Mouse (Mus musculus): ENCODE results near the gene Pigh. TPM values are rescaled to one million over a fixed set of nuclear protein-coding genes. Genes with fewer than 3 reads are reported as not detected.

Pigh gene
- polyA plus RNA-seq (2015; fragmentation: Nextera tagmentation; extraction: Ambion mirVana): 6.6 and 7.2 TPM in 2 replicates

- Histone ChIP-seq H3K27me3 (no peaks in the 10 kb centered on the region), H3K4me2 (peak within 1 kb of the TSS; percentile 79), H3K36me3 (peaks cover 9% of the 10 kb centered on the region; the same call in 1 of the 2 replicates), H3K4me3 (replicated peaks) (peak within 1 kb of the TSS; percentile 83), H3K27ac (peak within 1 kb of the TSS; percentile 44; the same call in 1 of the 2 replicates), H3K9me3 (replicated peaks) (no peaks in the 10 kb centered on the region), H3K4me1 (replicated peaks) (peaks cover 7% of the 10 kb centered on the region), H3K9ac (peak within 1 kb of the TSS; percentile 85)
- ATAC-seq (ENCODE audit: low read depth) (peak; percentile 98), DNase-seq (peak; percentile 84)
- under 1% methylated on average over 53 of the region's 53 CpGs for WGBS (ENCODE audit: insufficient replicate concordance)
Observed at GRCm38 (mm10) chr12:79089182-79089812, at the start of gene Pigh. Pigh (minus strand) TSS chr12:79089651.

- Histone ChIP-seq H3K27ac (no peak overlapping the region), H3K9ac (no peak overlapping the region), H3K9me3 (replicated peaks) (no peaks in the 10 kb centered on the region), H3K27me3 (peaks cover 9% of the 10 kb centered on the region), H3K4me2 (no peak overlapping the region), H3K36me3 (no peaks in the 10 kb centered on the region), H3K4me3 (replicated peaks) (no peak overlapping the region), H3K4me1 (replicated peaks) (no peaks in the 10 kb centered on the region)
- DNase-seq: no peak
- ATAC-seq (ENCODE audit: low read depth): no peak
Observed at GRCm38 (mm10) chr12:79138999-79139398, 49.5 kb upstream of the Pigh start.

GRCm38 (mm10) chr12:79136949-79137348, 47.5 kb upstream of the Pigh start:
- DNase-seq (no peak), ATAC-seq (ENCODE audit: low read depth) (no peak)
- Histone ChIP-seq H3K4me3 (replicated peaks) (no peak overlapping the region), H3K9ac (no peak overlapping the region), H3K27ac (no peak overlapping the region), H3K36me3 (no peaks in the 10 kb centered on the region), H3K27me3 (peaks cover 29% of the 10 kb centered on the region), H3K9me3 (replicated peaks) (no peaks in the 10 kb centered on the region), H3K4me1 (replicated peaks) (no peaks in the 10 kb centered on the region), H3K4me2 (no peak overlapping the region)
- 60% methylated on average over 7 of the region's 7 CpGs for WGBS (ENCODE audit: insufficient replicate concordance)

GRCm38 (mm10) chr12:79135105-79135504, 45.7 kb upstream of the Pigh start:
- WGBS (ENCODE audit: insufficient replicate concordance): 39% methylated on average over 4 of the region's 4 CpGs
- Histone ChIP-seq H3K4me2 (no peak overlapping the region), H3K9ac (no peak overlapping the region), H3K27me3 (peaks cover 48% of the 10 kb centered on the region), H3K9me3 (replicated peaks) (no peaks in the 10 kb centered on the region), H3K36me3 (no peaks in the 10 kb centered on the region), H3K4me1 (replicated peaks) (peaks cover 12% of the 10 kb centered on the region), H3K27ac (no peak overlapping the region), H3K4me3 (replicated peaks) (no peak overlapping the region)
- DNase-seq: no peak
- no peak for ATAC-seq (ENCODE audit: low read depth)

GRCm38 (mm10) chr12:79134676-79135075, 45.2 kb upstream of the Pigh start:
- ATAC-seq (ENCODE audit: low read depth) (no peak), DNase-seq (no peak)
- 20% methylated on average over 8 of the region's 8 CpGs for WGBS (ENCODE audit: insufficient replicate concordance)
- Histone ChIP-seq H3K4me3 (replicated peaks) (no peak overlapping the region), H3K36me3 (no peaks in the 10 kb centered on the region), H3K27me3 (peaks cover 52% of the 10 kb centered on the region), H3K9ac (no peak overlapping the region), H3K9me3 (replicated peaks) (no peaks in the 10 kb centered on the region), H3K27ac (no peak overlapping the region), H3K4me1 (replicated peaks) (peaks cover 12% of the 10 kb centered on the region), H3K4me2 (no peak overlapping the region)

GRCm38 (mm10) chr12:79131706-79132460, 42.4 kb upstream of the Pigh start:
- ATAC-seq (ENCODE audit: low read depth) (no peak), DNase-seq (no peak)
- H3K4me2 ChIP-seq: no peak overlapping the region
- H3K9me3 ChIP-seq (replicated peaks): no peaks in the 10 kb centered on the region
- H3K4me1 ChIP-seq (replicated peaks): peaks cover 12% of the 10 kb centered on the region
- H3K36me3 ChIP-seq: no peaks in the 10 kb centered on the region
- 19% methylated on average over 5 of the region's 5 CpGs for WGBS (ENCODE audit: insufficient replicate concordance)
- H3K27me3 ChIP-seq: peaks cover 56% of the 10 kb centered on the region
- H3K9ac ChIP-seq: no peak overlapping the region
- no peak overlapping the region for H3K4me3 ChIP-seq (replicated peaks)
- no peak overlapping the region for H3K27ac ChIP-seq

GRCm38 (mm10) chr12:79131178-79131675, 41.8 kb upstream of the Pigh start:
- H3K4me3 ChIP-seq (replicated peaks): peak overlapping the region; percentile 43
- no peaks in the 10 kb centered on the region for H3K9me3 ChIP-seq (replicated peaks)
- H3K27ac ChIP-seq: no peak overlapping the region
- peaks cover 12% of the 10 kb centered on the region for H3K4me1 ChIP-seq (replicated peaks)
- WGBS (ENCODE audit: insufficient replicate concordance): 2% methylated on average over 22 of the region's 22 CpGs
- H3K9ac ChIP-seq: no peak overlapping the region
- ATAC-seq (ENCODE audit: low read depth): no peak
- no peak for DNase-seq
- no peaks in the 10 kb centered on the region for H3K36me3 ChIP-seq
- peak overlapping the region; percentile 60 for H3K4me2 ChIP-seq
- peaks cover 56% of the 10 kb centered on the region for H3K27me3 ChIP-seq

GRCm38 (mm10) chr12:79130299-79131177, 41.1 kb upstream of the Pigh start, which contains the start of gene Arg2:
Arg2 (plus strand) TSS chr12:79130777.
- peak within 1 kb of the TSS; percentile 43 for H3K4me3 ChIP-seq (replicated peaks)
- H3K27ac ChIP-seq: no peak within 1 kb of the TSS
- WGBS (ENCODE audit: insufficient replicate concordance): under 1% methylated on average over 47 of the region's 47 CpGs
- ATAC-seq (ENCODE audit: low read depth) (peak; percentile 70), DNase-seq (peak; percentile 48)
- H3K9ac ChIP-seq: no peak within 1 kb of the TSS
- H3K4me2 ChIP-seq: peak within 1 kb of the TSS; percentile 60
- peaks cover 56% of the 10 kb centered on the region for H3K27me3 ChIP-seq
- no peaks in the 10 kb centered on the region for H3K9me3 ChIP-seq (replicated peaks)
- H3K36me3 ChIP-seq: no peaks in the 10 kb centered on the region
- H3K4me1 ChIP-seq (replicated peaks): peaks cover 12% of the 10 kb centered on the region

- WGBS (ENCODE audit: insufficient replicate concordance): 29% methylated on average over 3 of the region's 3 CpGs
- ATAC-seq (ENCODE audit: low read depth): no peak
- Histone ChIP-seq H3K9me3 (replicated peaks) (no peaks in the 10 kb centered on the region), H3K4me1 (replicated peaks) (no peaks in the 10 kb centered on the region), H3K27me3 (no peaks in the 10 kb centered on the region), H3K4me2 (no peak overlapping the region), H3K27ac (no peak overlapping the region), H3K4me3 (replicated peaks) (no peak overlapping the region), H3K9ac (no peak overlapping the region), H3K36me3 (no peaks in the 10 kb centered on the region)
- no peak for DNase-seq
Observed at GRCm38 (mm10) chr12:79122820-79123219, 33.4 kb upstream of the Pigh start.

GRCm38 (mm10) chr12:79118991-79119390, 29.5 kb upstream of the Pigh start:
- Histone ChIP-seq H3K4me3 (replicated peaks) (no peak overlapping the region), H3K4me2 (no peak overlapping the region), H3K9me3 (replicated peaks) (no peaks in the 10 kb centered on the region), H3K36me3 (no peaks in the 10 kb centered on the region), H3K9ac (no peak overlapping the region), H3K27me3 (no peaks in the 10 kb centered on the region), H3K4me1 (replicated peaks) (no peaks in the 10 kb centered on the region), H3K27ac (no peak overlapping the region)
- ATAC-seq (ENCODE audit: low read depth) (no peak), DNase-seq (no peak)
- WGBS (ENCODE audit: insufficient replicate concordance): 64% methylated on average over 4 of the region's 4 CpGs

GRCm38 (mm10) chr12:79105312-79105711, 15.9 kb upstream of the Pigh start:
- WGBS (ENCODE audit: insufficient replicate concordance): 71% methylated on average over 5 of the region's 5 CpGs
- Histone ChIP-seq H3K4me3 (replicated peaks) (no peak overlapping the region), H3K4me2 (no peak overlapping the region), H3K27ac (no peak overlapping the region), H3K9ac (no peak overlapping the region), H3K36me3 (no peaks in the 10 kb centered on the region), H3K4me1 (replicated peaks) (no peaks in the 10 kb centered on the region; the same call in 1 of the 2 replicates), H3K27me3 (peaks cover 2% of the 10 kb centered on the region; the same call in 1 of the 2 replicates), H3K9me3 (replicated peaks) (no peaks in the 10 kb centered on the region)
- ATAC-seq (ENCODE audit: low read depth): no peak
- DNase-seq: no peak

All from liver, embryonic 13.5 days (tissue).